Mouse (Mus musculus): ENCODE measurements around the gene Akr1c19.
"Not testable (repeated sequence)": the region's sequence is repeated elsewhere in the genome, so short reads cannot be mapped to it uniquely, and the experiment has no call there.

The Akr1c19 gene

DNA sequence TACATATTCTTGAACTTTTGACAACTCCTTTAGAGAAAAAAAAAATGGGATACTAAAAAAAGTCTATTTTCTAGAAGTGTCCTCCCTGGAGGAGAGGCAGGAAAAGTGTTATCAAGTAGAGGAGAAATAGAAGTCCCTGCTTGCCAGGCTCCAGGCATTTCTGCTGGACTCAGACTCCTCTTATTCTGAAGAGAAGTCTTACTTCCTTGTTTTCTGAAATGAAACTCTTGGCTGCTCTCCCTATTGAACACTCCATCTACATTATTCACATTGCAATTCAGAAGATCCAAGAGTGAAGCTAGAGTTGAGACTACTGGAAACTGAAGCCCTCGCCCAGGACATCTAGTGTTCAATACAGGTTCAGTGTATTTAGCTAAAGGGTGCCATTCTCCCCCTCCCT lies at the start of gene Akr1c19:
Gene Akr1c19, plus strand, starts transcription at position 260 of the 400 bp plus-strand sequence.
- no peak for DNase-seq

DNA sequence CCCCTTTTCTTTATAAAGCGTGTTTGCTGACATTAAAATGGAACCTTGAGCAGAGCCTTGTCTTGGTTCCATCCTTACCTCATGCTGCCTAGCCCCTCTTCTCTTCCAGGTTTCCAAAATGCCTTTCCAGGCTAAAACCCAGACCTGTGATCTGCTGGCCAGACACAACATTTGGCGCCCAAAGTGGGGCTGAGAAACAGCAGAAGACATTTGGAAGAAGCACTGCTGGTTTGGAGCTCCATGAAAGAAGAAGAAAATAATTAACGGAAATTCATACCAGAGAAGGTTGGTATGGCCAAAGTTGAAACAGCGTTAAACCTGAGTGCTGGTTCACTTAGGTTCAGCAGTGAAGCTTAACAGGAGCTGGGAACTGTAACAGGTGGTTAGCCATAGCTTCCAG lies 47.2 kb upstream of the Akr1c19 start:
- DNase-seq = not testable (repeated sequence)

DNA sequence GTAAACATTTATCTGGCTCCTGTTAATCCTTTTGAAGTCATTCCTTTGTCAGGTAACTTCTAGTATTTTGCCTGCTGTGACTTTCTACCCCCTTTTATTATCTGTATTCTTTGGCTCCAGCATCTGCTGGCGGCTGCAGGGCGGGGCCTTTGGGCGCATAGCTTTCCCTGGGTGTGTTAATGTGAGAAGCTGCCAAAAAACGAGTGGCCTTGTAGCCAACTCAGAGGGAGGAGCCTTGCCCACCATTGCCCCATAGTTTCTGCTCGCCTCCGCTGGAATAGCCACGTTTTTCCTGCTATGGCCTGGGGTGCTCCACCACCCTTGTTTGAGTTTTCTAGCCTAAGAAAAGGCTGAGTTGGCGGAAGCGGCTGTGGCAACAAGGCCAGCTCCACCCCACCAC lies 45.4 kb upstream of the Akr1c19 start:
- peak in 1 of 2 experiments; percentile 21 for DNase-seq

DNA sequence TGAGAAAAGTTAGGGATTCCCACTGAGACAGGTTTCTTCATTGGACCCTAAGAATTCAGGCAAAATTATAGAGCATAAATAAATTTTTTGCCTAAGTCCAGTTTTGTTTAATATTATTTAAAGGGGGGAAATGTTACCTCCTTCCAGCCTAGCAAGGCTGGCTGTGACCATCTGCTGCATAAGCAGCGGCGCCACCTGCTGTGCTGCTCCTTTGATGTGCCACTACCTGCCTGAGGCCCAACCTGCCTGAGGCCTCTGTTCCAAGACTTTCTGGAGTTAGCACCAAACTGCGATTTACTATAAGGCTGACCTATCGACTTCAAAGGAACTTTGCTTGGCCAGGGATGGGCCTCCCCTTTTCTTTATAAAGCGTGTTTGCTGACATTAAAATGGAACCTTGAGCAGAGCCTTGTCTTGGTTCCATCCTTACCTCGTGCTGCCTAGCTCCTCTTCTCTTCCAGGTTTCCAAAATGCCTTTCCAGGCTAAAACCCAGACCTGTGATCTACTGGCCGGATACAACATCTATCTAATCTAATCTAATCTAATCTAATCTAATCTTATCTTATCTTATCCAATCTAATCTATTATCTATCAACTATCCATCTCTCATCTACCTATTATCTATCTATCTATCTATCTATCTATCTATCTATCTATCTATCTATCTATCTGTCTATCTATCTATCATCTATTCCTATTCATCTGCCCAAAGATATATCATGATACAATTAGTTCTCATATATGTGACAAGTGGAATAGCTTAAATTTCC lies 41.7 kb upstream of the Akr1c19 start:
- DNase-seq = not testable (repeated sequence)

DNA sequence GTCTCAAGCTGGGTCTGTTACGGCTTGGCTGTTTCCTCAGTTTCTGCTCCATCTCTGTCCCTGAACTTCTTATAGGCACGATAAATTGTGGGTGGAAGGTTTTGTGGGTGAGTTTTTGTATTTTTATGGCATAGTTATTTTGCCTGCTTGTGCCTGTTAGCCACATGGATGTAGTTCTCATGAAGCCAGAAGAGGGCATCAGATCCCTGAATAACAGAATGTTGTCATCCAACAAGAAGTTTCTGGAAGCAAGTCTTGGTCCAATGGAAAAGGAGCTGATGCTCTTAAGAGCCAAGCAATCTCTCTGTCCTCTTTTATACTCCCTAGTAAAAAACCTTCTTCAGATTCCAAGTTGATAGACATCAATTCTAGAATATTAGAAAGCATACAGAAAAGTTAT lies 40.3 kb upstream of the Akr1c19 start:
- DNase-seq = no peak

DNA sequence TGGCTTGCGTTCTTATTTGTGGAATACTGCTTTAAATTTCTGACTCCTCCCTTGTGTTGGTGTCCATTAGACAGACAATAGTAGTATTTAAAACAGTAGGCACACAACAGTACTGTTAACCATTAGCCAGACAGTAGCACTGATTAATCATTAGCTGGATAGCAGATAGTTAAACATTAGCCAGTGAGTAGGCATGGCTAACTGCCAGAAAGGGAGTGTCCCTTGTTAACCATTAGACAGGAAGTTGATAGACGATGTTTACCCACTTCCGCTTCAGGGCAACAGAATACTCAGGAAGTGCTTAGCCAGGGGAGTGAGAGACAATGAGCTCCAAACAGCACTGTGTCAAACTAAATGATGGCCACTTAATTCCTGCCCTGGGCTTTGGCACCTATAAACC lies 37.6 kb upstream of the Akr1c19 start, which contains the start of gene Akr1c13:
Gene Akr1c13, plus strand, starts transcription at position 247 of the 400 bp plus-strand sequence.
- peak in 1 of 2 experiments; percentile 61 for DNase-seq

DNA sequence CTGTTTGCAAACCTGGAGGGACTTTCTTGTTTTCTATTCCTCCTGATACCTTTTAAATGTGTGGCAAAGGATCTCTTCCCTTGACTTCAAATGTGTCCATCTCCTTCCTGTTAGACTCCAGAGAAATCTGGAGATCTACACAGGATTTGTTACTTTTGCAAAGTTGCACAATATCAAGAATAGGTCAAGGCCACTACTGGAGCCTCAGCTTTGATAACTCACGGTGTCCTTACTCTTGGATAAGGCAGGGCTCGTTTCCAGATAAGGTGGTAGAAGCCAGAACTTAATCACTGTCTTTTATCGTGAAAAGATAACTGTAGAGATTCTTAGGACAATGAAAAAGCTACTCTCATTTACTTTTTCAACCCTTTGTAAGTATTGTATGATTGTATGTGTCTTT lies 36.0 kb upstream of the Akr1c19 start:
- no peak for DNase-seq

DNA sequence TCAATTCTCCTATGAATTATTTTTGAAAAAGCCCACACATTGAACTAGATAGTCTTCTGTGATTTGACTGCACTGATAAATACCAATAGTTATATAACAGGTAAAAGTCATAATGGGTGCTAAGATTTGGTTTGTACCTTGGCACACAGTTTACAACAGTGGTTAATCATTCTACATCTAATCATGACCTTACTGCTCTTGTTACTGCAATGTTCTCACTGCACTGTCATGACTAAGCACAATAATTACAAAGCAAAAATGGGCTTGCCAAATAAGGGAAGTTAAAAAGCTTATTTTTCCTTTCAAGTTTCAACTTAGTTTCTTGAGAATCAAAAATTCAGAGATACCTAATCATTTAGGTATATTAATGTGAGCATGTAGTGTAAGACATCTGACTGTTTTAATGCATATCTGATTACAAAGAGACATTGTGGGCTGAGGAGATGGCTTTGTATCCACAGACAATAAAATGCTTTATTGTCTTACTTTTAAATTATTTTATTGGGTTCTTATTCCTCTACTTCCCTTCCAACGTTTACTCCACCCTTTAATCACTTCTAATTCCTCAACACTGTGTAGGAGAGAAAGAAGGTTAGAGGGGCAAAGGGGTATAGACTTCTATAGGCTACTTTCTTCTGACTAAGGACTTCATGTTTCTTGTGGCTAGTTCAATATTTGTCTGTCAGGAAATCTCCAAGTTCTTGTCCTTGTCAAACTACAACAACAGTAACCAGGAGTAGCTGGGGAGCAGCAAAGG lies 22.2 kb upstream of the Akr1c19 start:
- DNase-seq = no peak

DNA sequence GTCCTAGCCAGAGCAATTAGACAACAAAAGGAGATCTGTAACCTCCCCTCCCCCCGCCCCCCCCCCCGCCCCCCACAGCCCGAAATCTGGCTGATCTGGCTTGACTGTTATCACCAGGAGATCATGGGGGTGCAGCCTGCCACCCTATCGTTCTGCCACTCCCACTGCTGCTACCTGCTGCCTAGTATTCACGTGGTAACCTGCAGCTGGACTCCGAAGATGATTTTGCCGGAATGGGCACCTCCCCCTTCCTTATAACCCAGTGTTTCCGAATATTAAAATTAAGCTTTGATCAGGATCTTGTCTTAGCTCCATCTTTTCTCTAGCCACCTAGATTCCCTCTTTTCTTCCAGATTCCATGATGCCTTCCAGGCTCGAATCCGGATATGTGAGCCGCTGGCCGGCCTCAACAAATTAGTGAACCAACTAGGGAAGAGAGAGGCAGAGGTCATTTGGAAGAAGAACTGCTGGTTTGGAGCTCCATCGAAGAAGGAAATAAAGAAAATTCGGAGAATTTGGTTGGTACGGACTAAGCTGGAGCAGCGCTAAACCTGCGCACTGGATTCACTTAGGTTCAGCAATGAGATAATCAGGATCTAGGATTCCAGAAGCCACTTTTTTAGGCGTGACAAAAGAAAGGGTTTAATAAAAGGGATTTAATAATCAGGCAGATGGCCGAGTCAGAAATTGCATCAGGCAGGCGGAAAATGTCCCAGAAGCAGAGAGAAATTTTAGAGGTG lies 16.8 kb upstream of the Akr1c19 start:
- DNase-seq = no peak

DNA sequence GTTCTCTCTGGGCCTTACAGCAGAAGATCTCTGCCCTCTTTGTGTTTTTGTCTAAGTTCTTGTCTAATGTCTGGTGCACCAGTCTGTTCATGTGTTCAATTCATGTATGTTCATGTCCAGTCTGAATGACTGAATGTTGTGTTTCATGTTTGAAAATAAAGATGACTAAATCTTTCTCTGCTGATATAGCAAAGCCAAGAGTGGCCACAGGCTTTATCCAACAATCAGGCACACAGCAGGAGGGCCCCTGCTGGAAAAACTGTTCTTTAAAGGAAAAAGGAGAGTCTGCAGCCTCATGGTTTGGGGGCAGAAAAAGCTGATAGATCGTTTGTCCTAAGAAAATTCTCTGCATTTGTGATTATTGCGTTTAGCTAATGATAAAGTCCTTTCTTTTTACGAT lies 16.2 kb upstream of the Akr1c19 start:
- no peak for DNase-seq

DNA sequence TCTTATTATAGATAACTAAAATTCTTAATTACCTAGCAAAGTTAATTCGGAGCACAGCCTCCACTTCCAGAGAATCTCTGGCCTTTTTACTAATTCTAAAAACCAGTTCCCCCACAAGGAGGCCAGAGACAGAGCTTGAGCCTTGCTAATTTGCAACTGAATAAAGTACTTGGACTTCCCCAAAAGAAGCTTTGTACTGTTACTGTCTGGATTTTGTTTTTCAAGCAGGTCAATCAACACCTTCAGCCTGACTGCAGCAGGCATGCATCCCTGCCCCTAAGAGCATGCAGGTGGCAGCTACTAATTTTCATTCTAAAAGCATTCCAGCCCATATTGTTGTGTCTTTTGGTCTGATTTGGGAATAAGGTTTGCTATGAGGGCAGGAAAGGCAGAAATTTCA lies 13.0 kb upstream of the Akr1c19 start:
- DNase-seq = not testable (repeated sequence)

DNA sequence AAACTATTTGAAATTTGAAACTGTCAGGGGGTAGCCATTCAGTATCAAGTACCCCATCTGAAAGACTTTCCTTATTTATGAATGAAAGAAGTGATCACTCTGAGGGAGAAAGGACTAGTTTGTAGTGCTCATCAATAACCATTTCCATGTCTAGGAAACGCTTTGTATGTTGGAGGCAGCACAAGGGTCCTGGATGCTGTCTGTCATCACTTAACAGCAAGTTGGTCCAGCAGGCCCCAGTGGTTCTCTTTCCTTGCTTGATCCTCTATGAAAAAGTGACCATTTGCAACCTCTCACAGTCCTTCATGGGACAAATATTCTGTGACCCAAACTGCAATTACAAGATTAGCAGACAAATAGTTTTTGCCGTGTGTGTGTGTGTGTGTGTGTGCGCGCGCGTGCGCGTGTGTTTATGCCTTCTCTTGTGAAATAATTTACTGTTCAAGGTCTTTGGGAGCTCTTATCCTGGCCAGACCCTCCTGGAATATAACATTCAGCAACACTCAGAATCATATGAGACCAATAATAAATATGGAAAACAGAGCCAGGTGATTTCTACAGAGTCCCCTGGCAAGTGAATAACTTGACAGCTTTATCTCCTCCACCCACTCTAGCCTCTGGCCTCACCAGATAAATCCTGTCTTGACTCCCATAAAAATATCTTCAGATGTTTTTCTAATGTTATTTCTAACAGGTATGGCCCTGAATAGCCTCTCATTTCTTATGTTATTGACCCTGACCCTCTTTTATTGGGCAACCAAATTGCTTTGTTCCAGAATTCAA lies 2.5 kb downstream of the Akr1c19 start:
- no peak for DNase-seq

DNA sequence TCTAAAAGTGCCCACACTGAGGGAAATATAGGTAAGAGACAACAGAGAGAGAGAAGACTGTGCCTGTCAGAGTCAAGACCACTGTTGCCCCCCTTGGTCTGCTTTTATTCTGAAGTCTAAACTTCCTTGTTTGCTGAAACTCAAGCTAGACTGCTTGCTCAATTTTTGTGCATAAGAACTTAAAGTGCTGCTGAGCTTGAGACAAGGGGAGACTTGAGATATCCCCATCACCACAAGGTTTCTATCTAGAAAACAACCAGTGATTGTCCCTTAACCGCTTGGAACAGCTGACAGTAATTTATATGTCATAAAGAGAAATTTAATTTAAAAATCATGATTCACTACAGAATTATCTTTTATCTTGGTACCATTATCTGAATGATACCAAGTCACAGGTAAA lies 4.6 kb downstream of the Akr1c19 start:
- no peak for DNase-seq

DNA sequence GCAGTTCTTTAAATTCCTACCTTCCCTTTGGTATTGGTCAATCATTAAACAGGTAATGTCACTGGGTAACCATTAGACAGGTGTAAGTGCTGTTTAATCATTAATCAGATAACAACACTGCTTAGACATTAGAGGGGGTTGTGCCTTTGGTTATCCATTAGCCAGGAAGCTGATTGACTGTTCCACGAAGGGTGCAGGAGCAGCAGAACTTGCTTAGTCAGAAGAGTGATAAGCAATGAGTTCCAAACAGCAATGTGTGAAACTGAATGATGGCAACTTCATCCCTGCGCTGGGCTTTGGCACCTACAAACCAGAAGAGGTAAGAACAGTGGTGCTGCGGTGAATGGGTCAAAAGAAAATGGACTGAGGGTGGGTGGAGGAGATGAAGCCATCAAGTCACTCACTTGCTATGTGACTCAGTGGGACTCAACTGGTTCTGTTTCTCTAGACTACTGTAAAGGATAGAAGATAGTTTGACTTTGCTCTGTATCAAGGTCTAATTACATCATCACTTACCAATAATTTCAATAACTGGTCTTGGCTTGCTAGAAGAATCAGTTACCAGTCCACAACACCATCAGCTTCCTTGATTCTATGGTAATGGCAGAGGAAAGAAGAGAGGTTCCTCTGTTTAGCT lies 5.2 kb downstream of the Akr1c19 start:
- DNase-seq = peak in 1 of 2 experiments; percentile 14

DNA sequence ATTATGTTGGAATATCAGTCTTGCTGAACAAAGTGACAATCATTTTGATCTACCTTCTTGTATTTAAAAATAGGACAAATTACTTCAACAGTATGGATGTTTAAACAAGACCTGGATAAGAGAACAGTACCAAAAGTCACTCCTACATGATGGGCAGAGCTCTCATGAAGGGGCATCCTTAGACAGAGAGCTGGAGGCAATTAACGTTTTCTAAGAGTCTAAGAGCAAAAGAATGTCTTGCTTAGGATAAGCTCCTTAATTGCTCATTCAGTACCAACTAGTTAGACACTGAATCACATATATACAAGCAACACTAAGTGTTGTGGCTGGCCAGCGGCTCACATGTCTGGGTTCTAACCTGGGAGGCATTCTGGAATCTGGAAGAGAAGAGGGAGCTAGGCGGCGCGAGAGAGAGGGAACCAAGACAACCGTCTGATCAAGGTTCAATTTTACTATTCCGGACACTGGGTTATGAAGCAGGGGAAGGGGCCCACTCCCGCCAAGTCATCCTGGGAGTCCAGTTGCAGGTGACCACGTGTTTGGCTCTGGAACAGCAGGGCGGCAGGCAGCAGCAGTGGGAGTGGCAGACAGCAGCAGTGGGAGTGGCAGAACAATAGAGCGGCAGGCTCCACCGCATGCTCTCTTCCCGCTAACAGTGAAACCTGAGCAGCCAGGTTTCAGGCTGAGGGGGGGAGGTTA lies 16.5 kb downstream of the Akr1c19 start:
- DNase-seq = peak; percentile 19 to 33

DNA sequence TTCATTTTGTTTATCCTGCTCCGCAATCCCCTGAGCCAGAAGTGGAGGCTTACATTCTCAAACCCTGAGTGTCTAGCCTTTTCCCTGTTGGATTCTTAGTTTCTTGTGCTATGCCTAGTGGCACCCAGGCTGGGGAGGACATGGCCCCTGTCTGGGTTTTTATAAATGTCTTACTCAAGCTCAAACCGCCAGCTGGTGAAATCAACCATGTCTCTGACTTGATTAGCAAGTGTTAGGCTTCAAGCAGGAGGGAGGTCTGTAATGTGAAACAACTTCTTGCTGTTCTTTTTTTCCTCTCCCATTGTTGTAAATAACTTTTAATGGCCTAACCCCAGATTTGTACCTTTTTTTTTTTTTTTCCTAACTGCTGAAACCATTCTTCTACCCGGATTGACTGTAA lies 20.8 kb downstream of the Akr1c19 start:
- DNase-seq = no peak

DNA sequence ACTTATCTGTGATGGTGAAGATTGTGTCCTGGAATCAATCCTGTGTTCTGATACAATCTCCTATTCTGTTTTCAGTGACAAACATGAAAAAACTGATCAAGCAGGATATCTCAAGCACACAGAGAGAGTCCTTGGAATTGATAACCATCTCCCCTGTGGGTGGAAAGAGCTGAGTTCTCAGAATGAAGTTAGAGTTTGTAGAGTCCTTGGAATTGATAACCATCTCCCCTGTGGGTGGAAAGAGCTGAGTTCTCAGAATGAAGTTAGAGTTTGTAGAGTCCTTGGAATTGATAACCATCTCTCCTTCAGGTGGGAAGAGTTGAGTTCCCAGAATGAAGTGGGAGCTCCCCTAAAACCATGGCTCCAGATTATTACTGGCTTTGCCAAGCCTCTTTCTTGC lies 28.4 kb downstream of the Akr1c19 start:
- DNase-seq = not testable (repeated sequence)

DNA sequence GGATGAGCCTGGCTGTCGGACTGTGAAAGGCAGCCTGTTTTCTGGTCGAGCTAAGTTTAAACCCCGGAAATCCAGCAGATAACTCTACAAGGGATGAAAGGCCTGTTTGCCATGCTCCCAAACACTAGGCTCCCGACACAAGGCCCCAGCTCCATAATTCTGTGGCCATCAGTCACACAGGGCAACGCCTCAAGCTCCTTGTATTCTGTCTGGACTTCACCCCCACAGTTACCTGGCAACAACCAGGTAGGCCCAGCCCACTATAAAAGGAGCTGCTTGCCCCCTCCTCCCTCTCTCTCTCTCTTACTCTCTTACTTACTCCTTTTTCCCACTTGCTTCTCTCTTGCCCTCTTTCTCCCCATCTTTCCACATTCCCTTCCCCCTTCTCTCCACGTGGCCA lies 28.8 kb downstream of the Akr1c19 start:
- DNase-seq = no peak

DNA sequence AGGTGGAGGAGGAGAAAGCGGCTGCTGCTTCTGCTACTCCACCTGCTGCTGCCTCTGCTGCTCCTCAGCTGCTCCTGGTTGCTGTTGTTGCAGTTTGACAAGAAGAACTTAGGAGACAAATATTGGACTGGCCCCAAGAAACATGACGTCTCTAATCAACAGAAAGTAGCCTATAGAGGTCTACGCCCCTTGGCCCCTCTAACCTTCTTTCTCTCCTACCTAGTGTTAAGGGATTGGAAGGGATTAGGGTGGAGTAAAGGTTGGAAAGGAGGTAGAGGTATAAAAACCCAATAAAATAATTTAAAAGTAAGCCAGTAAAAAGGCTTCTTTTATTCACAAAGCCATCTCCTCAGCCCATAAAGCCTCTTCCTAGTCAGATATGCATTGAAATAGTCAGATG lies 36.1 kb downstream of the Akr1c19 start:
- no peak for DNase-seq

DNA sequence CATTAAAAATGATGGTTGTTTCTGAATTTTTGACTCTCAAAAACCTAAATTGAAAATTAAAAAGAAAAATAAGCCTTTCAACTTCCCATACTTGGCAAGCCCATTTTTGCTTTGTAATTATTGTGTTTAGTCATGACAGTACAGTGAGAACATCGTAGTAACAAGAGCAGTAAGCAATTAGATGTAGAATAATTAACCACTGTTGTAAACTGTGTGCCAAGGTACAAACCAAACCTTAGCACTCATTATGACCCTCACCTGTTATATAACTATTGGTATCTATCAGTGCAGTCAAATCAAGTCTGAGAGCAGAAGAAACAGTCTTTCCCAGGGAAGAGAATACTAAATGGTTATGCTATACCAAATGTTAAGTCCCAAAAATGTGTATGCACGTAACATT lies 36.5 kb downstream of the Akr1c19 start:
- DNase-seq = no peak

DNA sequence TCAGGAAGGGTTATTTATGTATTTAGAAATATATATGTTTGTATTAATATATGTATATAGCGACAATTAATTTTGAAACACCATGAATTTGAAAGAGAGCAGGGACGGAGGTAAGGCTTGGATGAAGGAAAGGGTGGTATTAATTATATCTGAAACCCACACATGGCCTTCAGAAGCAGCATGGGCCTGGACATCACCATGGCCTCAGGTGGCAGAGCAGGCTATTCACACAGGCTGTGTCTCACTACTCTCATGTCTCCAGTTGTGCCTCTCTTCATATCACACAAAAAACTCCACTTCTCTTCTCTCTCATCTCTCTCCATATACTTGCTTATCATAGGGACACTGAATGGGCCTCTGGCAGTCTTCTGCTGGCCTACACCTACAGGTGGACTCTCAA lies 37.0 kb downstream of the Akr1c19 start:
- DNase-seq = not testable (repeated sequence)

DNA sequence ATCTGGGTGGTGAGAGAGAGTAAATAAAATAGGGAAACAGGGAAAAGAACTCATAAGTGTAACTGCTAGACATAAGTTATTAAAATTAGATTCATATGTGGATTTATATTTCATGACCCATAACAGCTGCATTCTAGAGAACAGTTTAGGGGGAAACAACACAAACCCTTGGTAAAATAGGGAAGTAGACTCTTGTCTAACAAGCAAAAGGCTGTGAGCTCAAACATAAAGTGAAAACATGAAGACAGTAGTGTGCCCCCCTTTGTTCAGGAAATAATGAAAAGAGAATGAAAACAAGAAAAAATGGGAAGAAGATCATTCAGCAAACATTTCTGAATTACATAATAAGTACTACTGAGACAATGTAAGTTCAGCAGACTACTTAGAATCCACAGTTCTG lies 42.4 kb downstream of the Akr1c19 start:
- no peak for DNase-seq

All from lung, postnatal 4 days (tissue).